Mouse (Mus musculus): ENCODE measurements around the gene Vps11.
"Not testable (repeated sequence)": the region's sequence is repeated elsewhere in the genome, so short reads cannot be mapped to it uniquely, and the experiment has no call there.

Gene Vps11

DNA sequence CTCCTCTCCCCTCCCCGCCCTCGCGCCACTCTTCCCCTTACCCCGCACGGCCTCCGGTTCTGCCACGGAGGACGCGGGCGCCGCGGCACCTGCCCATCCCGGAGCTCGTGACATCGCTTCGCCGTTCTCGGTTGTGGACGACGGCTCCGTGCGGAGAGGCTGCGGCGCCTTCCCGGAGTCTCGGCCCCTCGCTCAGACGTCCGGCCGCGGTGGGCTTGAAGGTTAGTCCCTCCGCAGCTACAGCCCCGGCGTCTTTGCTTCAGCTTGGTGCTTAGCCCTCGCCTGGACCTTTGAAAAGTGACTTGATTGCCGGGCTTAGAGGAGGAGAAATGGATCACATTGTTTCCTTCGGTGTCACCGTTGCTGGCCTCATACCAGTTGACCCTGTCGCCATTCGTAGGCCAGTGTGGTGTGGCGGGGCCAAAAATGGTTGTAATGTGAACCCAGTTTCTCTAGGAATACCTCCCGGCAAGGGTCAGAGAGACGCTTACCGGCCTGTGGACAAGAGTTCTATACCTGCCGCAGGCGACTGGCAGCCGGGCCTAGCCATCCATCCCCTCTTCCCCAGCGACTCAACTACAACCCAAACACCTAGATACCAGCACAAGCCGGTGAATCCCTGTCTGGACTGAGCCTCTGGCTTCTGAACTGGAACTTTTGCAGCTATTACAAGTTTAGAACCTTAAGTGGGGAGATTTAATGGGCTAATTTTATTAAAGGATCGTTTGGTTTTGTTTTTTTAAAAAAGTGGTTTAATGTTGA is 26.0 kb downstream of the Vps11 start:
- DNase-seq (ENCODE audit: low spot score): peak; percentile 41

GRCm38 (mm10) chr9:44334396-44335330 is 26.8 kb downstream of the Vps11 start, which contains the start of gene H2afx:
H2afx (plus strand) TSS chr9:44334694.
- DNase-seq (ENCODE audit: low spot score): peak; percentile 100

DNA sequence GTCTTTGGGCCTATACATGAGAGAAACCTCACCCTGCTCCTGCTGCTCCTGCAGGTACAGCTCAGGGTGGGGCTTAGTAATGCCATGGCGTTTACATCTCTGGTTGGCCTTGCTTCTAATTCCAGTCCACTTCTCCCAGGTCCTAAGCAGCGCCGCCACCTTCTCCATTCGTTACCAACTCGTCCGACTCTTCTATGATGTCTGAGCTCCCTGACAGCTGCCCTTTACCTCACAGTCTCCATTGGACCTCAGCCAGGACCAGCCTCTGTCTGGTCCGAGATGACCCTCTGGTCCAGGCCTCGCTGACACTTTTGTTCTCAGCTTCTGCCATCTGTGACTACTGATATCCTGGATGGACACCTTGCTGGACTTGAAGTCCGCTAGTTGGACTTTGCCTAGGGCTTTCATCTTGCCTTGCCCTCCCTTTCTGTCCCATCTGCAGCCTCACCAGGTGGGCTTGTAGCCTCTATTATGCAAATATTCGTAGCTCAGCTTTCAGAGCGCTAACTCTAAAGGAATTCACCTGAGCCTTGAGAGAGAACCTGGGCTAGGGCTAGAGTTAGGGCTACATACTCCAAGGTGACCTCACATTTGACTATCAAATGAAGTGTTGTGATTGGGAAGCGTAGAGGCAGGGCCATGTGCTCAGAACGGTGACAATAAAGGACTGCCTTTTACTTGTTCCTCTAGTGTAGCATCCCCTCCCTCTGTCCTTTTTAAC is 28.4 kb downstream of the Vps11 start:
- no peak for DNase-seq (ENCODE audit: low spot score)

GRCm38 (mm10) chr9:44330736-44331135 is 30.7 kb downstream of the Vps11 start:
- DNase-seq (ENCODE audit: low spot score): no peak

DNA sequence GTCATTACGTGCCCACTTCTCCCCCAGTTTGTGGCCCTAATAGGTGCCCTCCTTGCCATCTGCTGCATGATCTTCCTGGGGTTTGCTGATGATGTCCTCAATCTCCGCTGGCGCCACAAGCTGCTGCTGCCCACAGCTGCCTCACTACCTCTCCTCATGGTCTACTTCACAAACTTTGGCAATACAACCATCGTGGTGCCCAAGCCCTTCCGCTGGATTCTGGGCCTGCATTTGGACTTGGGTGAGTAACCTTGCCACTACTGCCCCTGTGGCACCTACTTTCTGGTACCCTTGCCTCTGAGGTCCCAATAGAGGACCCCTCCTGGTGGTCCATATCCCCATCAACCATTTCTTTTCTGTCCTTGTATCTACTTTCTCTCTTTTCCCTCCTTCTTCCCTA is 33.5 kb downstream of the Vps11 start:
- DNase-seq (ENCODE audit: low spot score): no peak

GRCm38 (mm10) chr9:44327064-44327711 is 34.3 kb downstream of the Vps11 start:
- peak; percentile 57 for DNase-seq (ENCODE audit: low spot score)

GRCm38 (mm10) chr9:44326371-44327063 is 35.0 kb downstream of the Vps11 start:
- DNase-seq (ENCODE audit: low spot score): peak; percentile 84

DNA sequence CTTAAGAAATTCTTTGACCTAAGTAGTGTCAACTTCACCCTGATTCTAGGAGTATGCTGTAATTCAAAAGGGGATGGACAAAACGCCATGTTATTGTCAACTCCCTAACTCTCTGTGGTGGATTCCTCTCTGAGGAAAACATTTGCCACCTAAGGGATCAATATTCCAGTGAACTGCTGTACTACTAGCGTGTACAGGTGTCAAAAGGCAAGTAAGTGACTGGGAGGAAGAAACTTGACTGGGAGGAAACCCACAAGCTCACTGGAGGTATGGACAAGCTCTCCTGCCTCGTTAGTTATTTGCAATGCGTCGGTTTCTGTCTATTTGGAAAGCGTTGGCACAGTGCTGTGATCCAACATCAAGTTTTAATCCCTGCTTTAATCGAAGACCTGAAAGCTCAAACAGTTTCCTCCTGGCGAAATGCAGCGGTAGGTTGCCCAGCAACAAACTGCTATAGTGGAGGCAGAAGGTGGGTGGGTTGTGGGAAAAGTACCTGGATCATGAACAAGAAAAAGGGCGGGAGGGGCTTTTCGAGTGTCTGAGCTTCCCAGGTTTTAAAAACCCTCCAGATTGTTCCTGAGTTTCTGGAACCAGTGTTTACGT is 35.6 kb downstream of the Vps11 start, which contains the start of gene Dpagt1:
TSS of gene Dpagt1 (plus strand) at position 252 of the 603 bp plus-strand sequence.
- no peak for DNase-seq (ENCODE audit: low spot score)

DNA sequence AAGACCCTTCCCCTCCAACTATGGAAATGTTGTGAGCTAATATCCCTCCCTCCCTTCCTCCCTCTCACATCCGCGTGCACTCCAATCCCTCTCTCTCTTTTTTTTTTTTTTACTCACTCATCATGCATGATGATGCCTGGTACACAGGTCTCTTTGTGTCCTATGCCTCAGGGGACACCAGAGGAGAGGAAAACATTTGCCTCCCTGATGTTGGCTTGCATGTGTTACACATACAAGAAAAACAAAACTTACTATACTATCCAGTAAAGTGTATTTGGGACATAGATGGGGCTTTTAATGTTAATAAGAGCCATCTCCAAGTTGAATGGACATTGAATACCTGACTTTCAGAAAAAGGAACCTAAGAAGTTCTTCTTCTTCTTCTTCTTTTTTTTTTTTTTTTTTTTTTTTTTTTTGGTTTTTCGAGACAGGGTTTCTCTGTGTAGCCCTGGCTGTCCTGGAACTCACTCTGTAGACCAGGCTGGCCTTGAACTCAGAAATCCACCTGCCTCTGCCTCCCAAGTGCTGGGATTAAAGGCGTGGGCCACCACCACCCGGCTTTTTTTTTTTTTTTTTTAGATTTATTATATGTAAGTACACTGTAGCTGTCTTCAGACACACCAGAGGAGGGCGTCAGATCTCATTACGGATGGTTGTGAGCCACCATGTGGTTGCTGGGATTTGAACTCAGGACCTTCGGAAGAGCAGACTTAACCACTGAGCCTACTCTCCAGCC is 36.3 kb downstream of the Vps11 start:
- DNase-seq (ENCODE audit: low spot score): not testable (repeated sequence)

DNA sequence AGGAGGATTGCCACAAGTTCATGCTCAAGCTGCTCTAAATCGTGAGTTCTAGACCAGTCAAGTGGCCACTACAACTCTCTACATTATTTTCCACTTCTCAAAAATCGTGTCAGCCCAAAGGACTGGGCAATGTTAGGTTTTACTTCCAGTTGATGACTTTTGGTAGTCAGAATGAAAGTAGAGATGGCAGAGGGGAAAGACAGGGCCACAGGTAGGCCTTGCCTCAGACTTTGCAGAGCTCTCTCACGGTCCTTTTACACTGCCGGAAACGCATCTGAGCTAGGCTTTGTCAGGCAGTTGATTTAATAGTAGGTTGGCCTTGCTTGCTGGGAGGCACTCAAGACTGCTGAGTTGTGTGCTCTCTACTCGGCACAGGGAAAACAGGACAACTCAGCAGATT is 37.3 kb downstream of the Vps11 start:
- DNase-seq (ENCODE audit: low spot score): no peak

DNA sequence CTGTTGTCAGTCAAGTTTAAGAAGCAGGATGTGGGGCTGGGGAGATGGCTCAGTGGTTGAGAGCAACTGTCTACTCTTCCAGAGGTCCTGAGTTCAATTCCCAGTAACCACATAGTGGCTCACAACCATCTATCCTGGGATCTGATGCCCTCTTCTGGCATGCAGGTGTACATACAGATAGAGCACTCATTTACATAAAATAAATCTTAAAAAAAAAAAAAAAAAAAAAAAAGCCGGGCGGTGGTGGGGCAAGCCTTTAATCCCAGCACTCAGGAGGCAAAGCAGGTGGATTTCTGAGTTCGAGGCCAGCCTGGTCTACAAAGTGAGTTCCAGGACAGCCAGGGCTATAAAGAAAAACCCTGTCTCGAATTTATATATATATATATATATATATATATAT is 37.8 kb downstream of the Vps11 start:
- not testable (repeated sequence) for DNase-seq (ENCODE audit: low spot score)

- no peak for DNase-seq (ENCODE audit: low spot score)
These were observed 40.7 kb downstream of the Vps11 start for GRCm38 (mm10) chr9:44320799-44321133.

DNA sequence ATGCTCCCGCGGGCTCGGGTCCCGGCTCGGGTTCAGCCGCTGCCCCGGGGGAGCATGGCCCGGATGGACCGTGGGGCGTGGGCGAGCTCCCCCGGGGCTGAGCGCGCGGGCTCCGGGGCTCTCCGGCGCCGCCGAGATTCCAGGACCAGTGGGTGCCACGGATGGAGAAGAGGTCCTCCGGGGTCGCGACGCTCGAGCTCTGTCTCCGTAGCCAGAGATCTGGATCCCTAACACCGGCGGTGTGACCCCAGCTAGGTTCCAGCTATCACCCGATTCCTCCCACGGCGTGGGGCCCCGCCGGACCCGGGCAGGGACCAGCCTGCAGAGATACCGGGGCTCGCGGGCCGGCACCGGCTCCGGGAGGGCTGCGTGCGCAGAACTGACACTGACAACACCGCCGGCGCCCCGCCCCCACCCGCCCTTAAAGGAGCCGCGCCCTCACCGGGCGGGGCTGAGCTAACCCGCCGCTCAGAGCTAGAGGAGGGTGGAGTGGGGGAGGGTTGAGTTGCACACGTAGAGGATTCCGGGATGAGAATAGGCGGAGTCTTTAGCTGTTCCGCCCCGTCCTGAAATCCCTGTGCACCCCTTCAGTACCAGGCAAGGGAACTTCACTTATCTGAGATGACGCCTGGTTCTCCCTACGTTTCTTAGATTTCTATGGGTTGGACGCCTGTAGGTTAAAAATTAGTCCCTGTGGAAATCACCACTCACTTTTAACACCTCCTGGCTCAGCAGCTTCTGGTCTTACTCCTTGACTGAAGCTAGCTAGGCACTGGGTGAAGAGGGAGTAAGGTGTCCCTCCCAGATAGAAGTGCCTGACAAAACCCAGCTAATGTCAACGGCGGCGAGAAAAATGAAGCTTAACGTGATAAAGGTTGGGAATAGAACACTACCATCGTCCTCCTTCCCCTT is 41.3 kb downstream of the Vps11 start, which contains the start of gene C2cd2l:
TSS of gene C2cd2l (minus strand) at position 399 of the 912 bp plus-strand sequence.
- DNase-seq (ENCODE audit: low spot score): peak; percentile 97

DNA sequence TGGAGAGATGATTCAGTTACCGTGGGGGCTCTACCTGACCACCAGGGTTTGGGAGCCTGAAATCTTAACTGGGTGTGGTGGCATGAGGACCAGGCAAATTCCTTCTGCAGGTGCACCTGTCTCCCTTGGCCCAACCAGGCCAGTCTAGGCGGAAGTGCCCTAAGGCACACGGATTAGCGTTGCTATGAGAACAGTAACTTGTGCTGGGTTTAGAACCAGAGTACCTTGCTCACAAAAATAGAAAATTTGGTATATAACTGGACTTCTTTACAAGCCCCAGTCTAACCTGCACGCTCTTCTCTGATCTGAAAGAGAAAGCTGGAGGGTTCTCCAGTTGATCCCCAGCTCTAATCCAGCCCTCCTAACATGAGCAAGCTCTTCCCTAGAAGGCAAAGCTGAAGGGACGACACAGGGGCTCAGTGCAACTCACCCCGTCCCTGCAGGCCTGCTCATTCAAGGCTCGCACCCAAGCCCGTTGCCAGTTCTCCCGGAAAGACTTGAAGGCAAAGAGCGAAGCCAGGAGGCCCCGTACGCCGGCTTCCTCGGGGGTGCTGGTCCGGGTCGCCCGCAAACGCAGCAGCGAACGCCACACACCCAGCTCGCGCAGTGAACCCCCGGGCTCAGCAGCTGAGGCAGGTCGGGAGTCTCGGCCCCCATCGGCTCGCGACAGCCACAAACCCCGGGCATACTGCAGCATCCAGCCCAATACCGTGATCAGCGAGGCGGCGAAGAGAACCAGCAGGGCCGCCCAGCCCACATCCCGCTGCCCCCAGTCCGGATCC is 42.2 kb downstream of the Vps11 start:
- DNase-seq (ENCODE audit: low spot score): no peak

- no peak for DNase-seq (ENCODE audit: low spot score)
These were observed 42.7 kb downstream of the Vps11 start for GRCm38 (mm10) chr9:44318826-44319095.

GRCm38 (mm10) chr9:44318076-44318825 is 43.2 kb downstream of the Vps11 start:
- DNase-seq (ENCODE audit: low spot score): no peak

DNA sequence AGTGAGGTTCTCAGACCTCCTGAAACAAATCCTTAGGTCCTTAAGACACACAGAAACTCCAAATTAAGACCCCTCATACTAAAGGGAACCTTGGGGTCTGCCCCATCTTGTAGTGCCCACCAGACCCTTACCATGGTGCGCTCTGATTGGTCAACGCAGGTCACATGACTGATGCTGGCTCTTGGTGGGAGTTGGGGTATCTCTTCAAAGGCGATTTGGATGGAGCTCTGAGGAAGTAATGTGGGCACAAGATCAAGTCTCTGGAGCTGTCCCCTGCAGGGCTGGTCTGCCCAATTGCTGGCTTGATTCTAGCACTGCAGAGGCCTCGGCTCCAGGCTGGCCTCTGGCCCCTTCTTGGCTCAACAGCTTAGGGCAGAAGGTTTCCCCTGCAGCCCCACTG is 44.0 kb downstream of the Vps11 start:
- no peak for DNase-seq (ENCODE audit: low spot score)

DNA sequence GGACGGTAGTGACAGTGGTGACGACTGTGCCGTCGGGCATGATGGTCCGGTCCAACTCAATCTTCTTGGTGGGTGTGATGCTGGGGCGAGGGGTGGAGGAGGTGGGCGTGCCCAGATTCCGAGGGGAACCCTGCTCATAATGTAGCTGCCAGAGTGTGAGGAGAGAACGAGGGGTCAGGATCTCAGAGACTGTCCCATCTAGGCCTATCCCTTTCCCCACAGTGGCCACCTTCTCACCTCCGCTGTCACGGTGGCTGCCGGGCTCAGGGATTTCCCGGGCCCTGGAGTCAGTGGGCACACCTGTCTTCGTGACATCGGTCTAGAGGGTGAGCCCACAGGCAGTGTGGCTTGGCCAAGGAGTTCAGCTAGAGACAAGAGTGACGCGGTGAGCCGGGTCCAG is 46.6 kb downstream of the Vps11 start:
- no peak for DNase-seq (ENCODE audit: low spot score)

All from retina, embryonic 14.5 days (tissue).